Mouse (Mus musculus) CD4-positive, CD25-positive, alpha-beta regulatory T cell, adult 2 months (primary cell): ENCODE data around the gene Celf2.
"Not testable (repeated sequence)": the region's sequence is repeated elsewhere in the genome, so short reads cannot be mapped to it uniquely, and the experiment has no call there.

Source experiments
- DNase-seq: peaks from one replicate; pipeline ENCODE4 v3.0.0-alpha.2; 2012; ENCODE audit warnings: low read depth, low spot score

The Celf2 gene

GRCm38 (mm10) chr2:7267166-7267565, 242.2 kb downstream of the Celf2 start:
- no peak for DNase-seq

- not testable (repeated sequence) for DNase-seq
Observed at GRCm38 (mm10) chr2:7262668-7263067, 246.7 kb downstream of the Celf2 start.

- no peak for DNase-seq
Observed at GRCm38 (mm10) chr2:7260186-7260585, 249.2 kb downstream of the Celf2 start.

GRCm38 (mm10) chr2:7259616-7260015, 249.7 kb downstream of the Celf2 start:
- DNase-seq, result no peak

- DNase-seq, result no peak
Observed at GRCm38 (mm10) chr2:7256023-7256422, 253.3 kb downstream of the Celf2 start.

GRCm38 (mm10) chr2:7255386-7255785, 254.0 kb downstream of the Celf2 start:
- no peak for DNase-seq

- DNase-seq, result no peak
Observed at GRCm38 (mm10) chr2:7250314-7250713, 259.0 kb downstream of the Celf2 start.

GRCm38 (mm10) chr2:7249002-7249401, 260.4 kb downstream of the Celf2 start:
- DNase-seq, result no peak

- DNase-seq, result no peak
Observed at GRCm38 (mm10) chr2:7245958-7246774, 263.2 kb downstream of the Celf2 start.

GRCm38 (mm10) chr2:7242139-7242538, 267.2 kb downstream of the Celf2 start:
- DNase-seq, result no peak

- no peak for DNase-seq
Observed at GRCm38 (mm10) chr2:7241523-7241941, 267.8 kb downstream of the Celf2 start.

GRCm38 (mm10) chr2:7237283-7237682, 272.1 kb downstream of the Celf2 start:
- no peak for DNase-seq

- no peak for DNase-seq
Observed at GRCm38 (mm10) chr2:7236452-7236851, 272.9 kb downstream of the Celf2 start.

- no peak for DNase-seq
Observed at GRCm38 (mm10) chr2:7235059-7235741, 274.2 kb downstream of the Celf2 start.

GRCm38 (mm10) chr2:7234587-7234986, 274.8 kb downstream of the Celf2 start:
- no peak for DNase-seq

- no peak for DNase-seq
Observed at GRCm38 (mm10) chr2:7233411-7233810, 276.0 kb downstream of the Celf2 start.

- DNase-seq, result no peak
Observed at GRCm38 (mm10) chr2:7226785-7227184, 282.6 kb downstream of the Celf2 start.

GRCm38 (mm10) chr2:7224346-7225071, 284.9 kb downstream of the Celf2 start:
- DNase-seq, result no peak

- no peak for DNase-seq
Observed at GRCm38 (mm10) chr2:7223538-7223937, 285.8 kb downstream of the Celf2 start.

- DNase-seq, result no peak
Observed at GRCm38 (mm10) chr2:7222886-7223285, 286.5 kb downstream of the Celf2 start.

- DNase-seq, result no peak
Observed at GRCm38 (mm10) chr2:7221856-7222255, 287.5 kb downstream of the Celf2 start.

- DNase-seq, result no peak
Observed at GRCm38 (mm10) chr2:7218101-7218500, 291.3 kb downstream of the Celf2 start.
